Mouse (Mus musculus): Measurements from ENCODE around the gene Sapcd2.

The Sapcd2 gene

DNA sequence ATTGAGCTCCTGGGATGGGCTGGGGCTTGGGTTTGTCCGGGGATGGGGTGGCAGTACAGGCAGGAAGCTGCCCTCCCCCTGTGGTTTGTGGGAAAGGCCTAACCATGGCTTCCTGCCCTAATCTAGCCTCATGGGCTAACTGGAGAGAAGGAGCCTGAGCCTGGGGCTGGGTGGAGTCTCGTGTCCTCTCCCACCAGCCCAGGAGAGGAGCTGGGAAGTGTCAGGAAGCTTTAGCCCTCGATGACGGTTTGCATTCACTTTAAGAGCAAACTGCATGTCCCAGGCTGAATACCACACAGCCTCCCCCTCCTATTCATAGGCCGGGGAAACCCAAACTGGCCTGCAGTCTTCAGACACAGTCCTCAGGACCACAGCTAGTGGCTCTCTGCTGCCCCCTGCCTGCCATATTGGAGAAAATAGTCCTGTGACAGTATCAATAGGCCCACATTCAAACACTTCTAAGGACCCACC lies 54.6 kb downstream of the Sapcd2 start:
- DNase-seq, result peak; percentile 81

DNA sequence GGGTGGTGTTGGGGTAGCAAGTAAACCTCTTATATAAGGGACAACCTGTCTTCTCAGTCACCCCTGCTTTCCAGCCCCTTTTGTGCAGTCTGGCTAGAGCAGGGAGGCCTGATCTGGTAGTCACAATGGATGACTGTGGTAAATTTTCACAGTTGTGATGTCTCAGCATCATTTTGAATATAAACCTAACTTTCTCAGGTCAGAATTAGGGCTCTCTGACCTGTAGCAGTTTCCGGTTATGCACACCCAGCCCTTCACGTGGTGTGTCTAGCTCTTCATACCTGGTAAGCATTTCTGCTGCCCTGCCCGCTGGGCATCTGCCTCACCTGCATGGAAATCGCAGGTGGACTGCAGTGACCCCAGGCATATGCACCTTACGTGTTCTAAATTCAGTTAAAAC lies 55.1 kb downstream of the Sapcd2 start:
- no peak for DNase-seq
